Mouse (Mus musculus): ENCODE results near the gene Ces2g. TPM values are rescaled to one million over a fixed set of nuclear protein-coding genes. Genes with fewer than 3 reads are reported as not detected.

Ces2g gene
- polyA plus RNA-seq (2012; rRNA removed), result 0.27 and 0.44 TPM in 2 replicates

DNA sequence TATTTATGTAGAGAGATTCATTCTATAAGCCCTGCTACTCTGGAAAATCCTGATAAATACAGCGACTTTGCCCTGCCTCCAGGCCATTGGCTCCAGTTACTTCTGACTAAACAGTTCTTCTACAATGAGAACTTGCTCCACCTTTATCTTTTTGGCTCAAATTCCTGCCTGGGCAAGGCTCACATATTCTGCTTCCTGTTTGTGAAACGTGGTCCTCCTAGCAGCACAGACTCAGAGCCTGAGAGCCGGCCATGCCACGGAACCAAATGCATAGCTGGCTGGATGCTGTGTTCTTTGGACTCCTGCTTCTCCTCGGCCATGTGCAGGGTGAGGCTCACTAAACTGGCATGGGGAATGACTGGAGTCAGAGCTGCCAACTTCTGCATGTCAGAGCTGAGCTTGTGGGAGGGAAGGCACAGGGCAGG lies at the start of gene Ces2g:
TSS of gene Ces2g (plus strand) at position 182 of the 425 bp plus-strand sequence.

DNA sequence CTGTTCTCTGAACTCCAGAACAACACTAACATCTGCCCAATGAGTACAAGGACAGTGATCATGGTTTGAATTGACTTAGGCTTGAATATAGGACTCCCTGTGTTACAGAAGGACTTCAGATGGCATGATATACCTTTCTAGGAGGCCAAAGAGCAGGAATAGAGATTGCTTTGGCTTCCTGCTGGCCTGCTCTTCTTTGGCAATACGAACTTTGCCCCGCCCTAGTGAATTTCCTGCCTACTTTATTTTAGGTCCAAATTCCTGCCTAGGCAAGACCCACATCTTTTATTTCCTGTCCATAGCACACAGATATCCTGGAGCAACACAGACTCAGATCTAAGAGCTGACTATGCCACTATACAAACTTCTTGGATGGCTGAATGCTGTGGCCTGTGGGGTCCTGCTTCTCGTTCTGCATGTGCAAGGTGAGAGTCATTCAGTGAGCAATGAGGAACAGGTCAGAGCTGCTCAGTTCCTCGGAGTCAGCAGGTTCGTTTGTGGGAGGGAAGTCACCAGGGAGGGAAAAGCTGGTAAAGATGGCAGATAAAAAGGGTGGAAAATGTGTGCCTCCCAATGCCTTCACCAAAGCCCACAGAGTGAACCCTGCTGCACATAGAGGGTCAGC lies 35.4 kb upstream of the Ces2g start, which contains the start of gene Ces2e:
TSS of gene Ces2e (plus strand) at position 289 of the 625 bp plus-strand sequence.

DNA sequence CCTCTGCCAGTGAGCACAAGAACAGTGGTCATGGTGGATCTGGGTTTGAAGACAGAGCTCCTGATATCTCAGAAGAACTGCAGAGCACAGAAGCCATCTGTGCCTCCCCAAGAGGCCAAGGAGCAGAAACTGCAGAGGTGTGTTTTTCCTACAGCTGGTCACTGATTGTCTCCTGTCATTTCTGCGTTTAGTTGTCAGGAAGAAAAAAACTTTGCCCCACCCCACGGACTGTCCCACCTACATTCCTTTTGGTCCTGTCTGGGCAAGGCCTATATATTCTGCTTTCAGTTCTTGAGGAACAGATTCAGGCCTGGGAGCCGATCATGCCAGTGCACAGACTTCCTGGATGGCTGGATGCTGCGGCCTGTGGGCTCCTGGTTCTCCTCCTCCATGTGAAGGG lies 14.5 kb upstream of the Ces2g start, which contains the start of gene Ces2f:
TSS of gene Ces2f (plus strand) at position 301 of the 400 bp plus-strand sequence.

DNA sequence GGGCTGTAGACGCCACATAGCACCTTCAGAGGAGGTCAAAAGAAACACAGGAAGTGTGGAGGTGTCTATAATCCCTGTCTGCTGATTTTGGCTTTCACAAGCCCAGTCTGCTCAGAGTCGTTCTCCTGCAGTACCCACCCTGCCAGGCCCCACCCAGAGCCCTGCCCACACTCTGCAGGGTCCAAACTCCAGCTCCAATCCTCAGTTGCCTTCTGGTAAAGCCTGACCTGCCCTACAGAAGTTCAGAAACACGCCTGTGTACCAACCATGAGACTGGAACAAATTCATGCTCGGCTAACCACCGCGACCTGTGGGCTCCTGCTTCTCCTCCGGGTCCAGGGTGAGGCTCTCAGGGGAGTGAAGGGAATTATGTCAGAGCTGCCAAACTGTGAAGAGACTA lies 39.1 kb downstream of the Ces2g start, which contains the start of gene Ces2h:
TSS of gene Ces2h (plus strand) at position 268 of the 400 bp plus-strand sequence.

Other genes with a start within 250 kb of the Ces2g start
- gene Ces2a, start 227.7 kb upstream of the Ces2g start, polyA plus RNA-seq (2012; rRNA removed), result 0.07 and 0.13 TPM in 2 replicates
- gene Ces2b, start 130.1 kb upstream of the Ces2g start, polyA plus RNA-seq (2012; rRNA removed), result 0.12 and 0.16 TPM in 2 replicates
- not detected in 2 replicates for gene Ces2c, start 114.7 kb upstream of the Ces2g start, polyA plus RNA-seq (2012; rRNA removed)
- 0.02 TPM in 1 of 2 replicates, not detected in the other for gene Ces2e, start 35.5 kb upstream of the Ces2g start, polyA plus RNA-seq (2012; rRNA removed)
- gene Ces2f, start 14.4 kb upstream of the Ces2g start, polyA plus RNA-seq (2012; rRNA removed), result 0.02 TPM in 1 of 2 replicates, not detected in the other
- gene Ces2h, start 39.1 kb downstream of the Ces2g start, polyA plus RNA-seq (2012; rRNA removed), result not detected in 2 replicates
- not detected in 2 replicates for gene Ces3a, start 86.9 kb downstream of the Ces2g start, polyA plus RNA-seq (2012; rRNA removed)
- not detected in 2 replicates for gene Ces3b, start 122.0 kb downstream of the Ces2g start, polyA plus RNA-seq (2012; rRNA removed)
- not detected in 2 replicates for gene Ces4a, start 170.1 kb downstream of the Ces2g start, polyA plus RNA-seq (2012; rRNA removed)
- 33.6 and 64.2 TPM in 2 replicates for gene Cbfb, start 209.0 kb downstream of the Ces2g start, polyA plus RNA-seq (2012; rRNA removed)